Mouse (Mus musculus): ENCODE measurements at regions not wholly inside any gene's neighbourhood (a gene's known extent, or its start where the extent isn't known, plus 50 kb on each side); places are given as distances from the start of the nearest gene placed in this dataset.

- Histone ChIP-seq H3K4me3 (no peak overlapping the region), H3K4me2 (replicated peaks) (no peak overlapping the region), H3K27ac (replicated peaks) (peak overlapping the region; percentile 63), H3K9ac (replicated peaks) (no peak overlapping the region), H3K36me3 (no peaks in the 10 kb centered on the region), H3K4me1 (peaks cover 15% of the 10 kb centered on the region), H3K27me3 (no peaks in the 10 kb centered on the region), H3K9me3 (no peaks in the 10 kb centered on the region)
- WGBS, result 20% methylated on average over 7 of the region's 7 CpGs
- ATAC-seq (replicated peaks), result peak; percentile 72
These were observed 99.8 kb upstream of the Spats2l start for GRCm38 (mm10) chr1:57673957-57674699.

- Histone ChIP-seq H3K9ac (replicated peaks) (no peak overlapping the region), H3K27ac (replicated peaks) (no peak overlapping the region), H3K9me3 (no peaks in the 10 kb centered on the region), H3K27me3 (no peaks in the 10 kb centered on the region), H3K4me2 (replicated peaks) (no peak overlapping the region), H3K36me3 (no peaks in the 10 kb centered on the region), H3K4me3 (no peak overlapping the region), H3K4me1 (no peaks in the 10 kb centered on the region)
- WGBS, result 91% methylated on average over 14 of the region's 14 CpGs
- no peak for ATAC-seq (replicated peaks)
These were observed 89.4 kb upstream of the Spats2l start for GRCm38 (mm10) chr1:57684387-57685162.

GRCm38 (mm10) chr1:57689253-57689652 is 84.7 kb upstream of the Spats2l start:
- no peak for ATAC-seq (replicated peaks)
- H3K36me3 ChIP-seq, result no peaks in the 10 kb centered on the region
- no peaks in the 10 kb centered on the region for H3K27me3 ChIP-seq
- no peak overlapping the region for H3K4me3 ChIP-seq
- H3K4me2 ChIP-seq (replicated peaks), result no peak overlapping the region
- H3K4me1 ChIP-seq, result no peaks in the 10 kb centered on the region
- no peaks in the 10 kb centered on the region for H3K9me3 ChIP-seq
- no peak overlapping the region for H3K9ac ChIP-seq (replicated peaks)
- no peak overlapping the region for H3K27ac ChIP-seq (replicated peaks)

GRCm38 (mm10) chr1:57707906-57708305 is 66.1 kb upstream of the Spats2l start:
- ATAC-seq (replicated peaks), result no peak
- H3K4me1 ChIP-seq, result no peaks in the 10 kb centered on the region
- H3K27me3 ChIP-seq, result no peaks in the 10 kb centered on the region
- no peak overlapping the region for H3K4me2 ChIP-seq (replicated peaks)
- H3K9ac ChIP-seq (replicated peaks), result no peak overlapping the region
- no peaks in the 10 kb centered on the region for H3K36me3 ChIP-seq
- H3K4me3 ChIP-seq, result no peak overlapping the region
- H3K9me3 ChIP-seq, result no peaks in the 10 kb centered on the region
- no peak overlapping the region for H3K27ac ChIP-seq (replicated peaks)
- WGBS, result 56% methylated on average over 4 of the region's 4 CpGs

GRCm38 (mm10) chr1:57712916-57713503 is 61.0 kb upstream of the Spats2l start:
- H3K36me3 ChIP-seq, result no peaks in the 10 kb centered on the region
- H3K9me3 ChIP-seq, result no peaks in the 10 kb centered on the region
- no peaks in the 10 kb centered on the region for H3K4me1 ChIP-seq
- no peak overlapping the region for H3K27ac ChIP-seq (replicated peaks)
- H3K4me3 ChIP-seq, result no peak overlapping the region
- H3K27me3 ChIP-seq, result no peaks in the 10 kb centered on the region
- no peak overlapping the region for H3K9ac ChIP-seq (replicated peaks)
- ATAC-seq (replicated peaks), result no peak
- H3K4me2 ChIP-seq (replicated peaks), result no peak overlapping the region
- 85% methylated on average over 5 of the region's 5 CpGs for whole genome bisulfite sequencing

- H3K4me1 ChIP-seq, result no peaks in the 10 kb centered on the region
- no peak overlapping the region for H3K4me2 ChIP-seq (replicated peaks)
- WGBS, result 77% methylated on average over 5 of the region's 5 CpGs
- no peak overlapping the region for H3K4me3 ChIP-seq
- no peaks in the 10 kb centered on the region for H3K27me3 ChIP-seq
- H3K9ac ChIP-seq (replicated peaks), result no peak overlapping the region
- no peaks in the 10 kb centered on the region for H3K36me3 ChIP-seq
- H3K9me3 ChIP-seq, result no peaks in the 10 kb centered on the region
- H3K27ac ChIP-seq (replicated peaks), result no peak overlapping the region
- ATAC-seq (replicated peaks), result no peak
These were observed 56.7 kb upstream of the Spats2l start for GRCm38 (mm10) chr1:57717139-57717800.

GRCm38 (mm10) chr1:57718409-57718808 is 55.6 kb upstream of the Spats2l start:
- Histone ChIP-seq H3K4me1 (no peaks in the 10 kb centered on the region), H3K4me2 (replicated peaks) (no peak overlapping the region), H3K9me3 (no peaks in the 10 kb centered on the region), H3K27ac (replicated peaks) (no peak overlapping the region), H3K27me3 (no peaks in the 10 kb centered on the region), H3K4me3 (no peak overlapping the region), H3K9ac (replicated peaks) (no peak overlapping the region), H3K36me3 (no peaks in the 10 kb centered on the region)
- no peak for ATAC-seq (replicated peaks)
- WGBS, result 85% methylated on average over 7 of the region's 7 CpGs
